Mouse (Mus musculus): Measurements from ENCODE around the gene Uggt1. TPM values are rescaled to one million over a fixed set of nuclear protein-coding genes. Genes with fewer than 3 reads are reported as not detected.

Uggt1 gene
- polyA plus RNA-seq, 1 experiment, result 0.18 TPM

DNA sequence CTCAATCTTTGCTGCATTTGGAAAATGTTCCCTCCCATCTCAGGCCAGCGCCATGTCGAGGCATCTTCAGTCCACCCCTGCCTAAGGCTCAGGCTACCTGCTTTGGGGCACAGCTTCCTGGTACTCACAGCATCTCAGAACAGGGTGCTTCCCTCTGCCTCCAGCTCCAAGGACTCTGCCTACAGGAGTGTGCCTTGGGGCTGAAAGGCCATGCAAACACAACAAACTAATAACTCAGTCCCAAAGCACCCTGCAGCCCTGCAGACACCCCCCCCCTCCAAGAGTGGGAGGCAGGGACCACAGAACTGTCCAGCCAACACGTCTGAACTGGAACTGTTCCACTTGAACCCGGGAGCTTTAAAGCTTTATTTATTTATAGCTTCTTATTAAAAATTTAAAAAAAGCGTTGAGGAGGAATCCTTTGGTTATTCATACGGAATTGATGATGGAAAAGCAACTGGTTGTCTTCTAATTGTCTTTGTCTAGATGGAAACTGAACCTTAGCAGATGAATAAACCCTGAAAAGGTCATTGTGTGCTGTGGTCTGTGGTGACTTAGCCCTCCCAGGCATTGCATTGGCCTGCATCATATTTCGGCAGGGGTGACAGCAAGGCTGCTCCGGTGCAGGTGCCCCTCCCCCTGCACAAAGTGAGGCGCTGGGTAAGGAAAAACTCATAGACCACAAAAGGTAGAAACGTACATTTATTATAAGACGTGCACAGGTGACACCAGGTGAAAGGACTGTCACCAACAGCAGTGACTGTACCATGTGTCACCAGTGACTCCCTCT lies 138.4 kb downstream of the Uggt1 start:
- Histone ChIP-seq H3K9me3 (ENCODE audit: control insufficient read depth, low read length) (peaks cover 3% of the 10 kb centered on the region; the same call in 1 of the 2 replicates), H3K4me3 (replicated peaks) (no peak overlapping the region), H3K27me3 (ENCODE audit: control insufficient read depth) (no peaks in the 10 kb centered on the region), H3K36me3 (ENCODE audit: control insufficient read depth) (peaks cover 68% of the 10 kb centered on the region), H3K4me1 (ENCODE audit: control insufficient read depth) (peaks cover 33% of the 10 kb centered on the region)
- no peak for TF ChIP-seq GATA1 (IDR thresholded peaks at IDR 0.05; ENCODE audit: low read length)
- TF ChIP-seq TAL1 (IDR thresholded peaks at IDR 0.05; ENCODE audit: low read length), result no peak

DNA sequence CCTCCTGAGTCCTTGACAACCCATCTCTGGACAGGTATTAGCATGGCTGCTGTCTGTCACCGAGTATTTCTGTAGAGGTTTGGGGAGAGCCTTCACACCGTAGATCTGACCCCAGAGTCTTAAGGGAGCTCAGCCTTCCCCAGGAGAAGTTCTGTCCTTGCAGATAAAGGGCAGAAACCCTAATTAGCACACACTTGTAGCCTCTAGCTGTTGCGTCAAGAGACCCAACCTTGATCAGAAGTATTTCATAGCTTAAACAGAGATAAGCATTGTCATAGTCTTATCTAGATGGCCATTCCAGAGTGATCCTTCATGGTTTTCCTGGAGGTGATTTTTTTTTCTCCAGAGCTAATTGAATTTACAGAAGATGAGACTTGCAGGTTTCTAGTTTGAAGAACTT lies 144.1 kb downstream of the Uggt1 start:
- TF ChIP-seq TAL1 (IDR thresholded peaks at IDR 0.05; ENCODE audit: low read length) (no peak), GATA1 (IDR thresholded peaks at IDR 0.05; ENCODE audit: low read length) (no peak)
- peaks cover 82% of the 10 kb centered on the region for H3K4me1 ChIP-seq (ENCODE audit: control insufficient read depth)
- no peaks in the 10 kb centered on the region; the same call in 1 of the 2 replicates for H3K9me3 ChIP-seq (ENCODE audit: control insufficient read depth, low read length)
- H3K4me3 ChIP-seq (replicated peaks), result no peak overlapping the region
- H3K36me3 ChIP-seq (ENCODE audit: control insufficient read depth), result peaks cover 100% of the 10 kb centered on the region
- no peaks in the 10 kb centered on the region for H3K27me3 ChIP-seq (ENCODE audit: control insufficient read depth)

DNA sequence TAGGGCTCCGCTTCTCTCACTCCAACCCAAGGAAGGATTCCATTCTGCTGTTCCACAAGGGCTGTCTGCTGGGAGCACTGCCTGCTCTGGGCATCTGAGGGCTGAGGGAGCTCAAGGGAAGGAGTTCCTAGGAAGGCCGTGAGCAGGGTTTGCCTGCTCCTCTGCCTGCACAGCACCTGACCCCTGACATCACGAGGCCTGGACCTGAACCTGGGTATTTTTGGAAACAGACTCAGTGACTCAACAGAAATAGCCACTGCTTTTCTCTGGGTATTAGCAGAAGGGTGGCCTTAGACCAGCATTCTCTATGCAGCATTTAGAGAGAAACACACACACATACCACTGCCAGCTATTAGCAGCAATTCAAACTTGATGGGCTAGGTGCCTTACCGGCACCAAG lies 146.1 kb downstream of the Uggt1 start:
- Histone ChIP-seq H3K27me3 (ENCODE audit: control insufficient read depth) (no peaks in the 10 kb centered on the region), H3K36me3 (ENCODE audit: control insufficient read depth) (peaks cover 100% of the 10 kb centered on the region), H3K4me1 (ENCODE audit: control insufficient read depth) (peaks cover 90% of the 10 kb centered on the region), H3K4me3 (replicated peaks) (no peak overlapping the region), H3K9me3 (ENCODE audit: control insufficient read depth, low read length) (no peaks in the 10 kb centered on the region; the same call in 1 of the 2 replicates)
- TF ChIP-seq GATA1 (IDR thresholded peaks at IDR 0.05; ENCODE audit: low read length) (no peak), TAL1 (IDR thresholded peaks at IDR 0.05; ENCODE audit: low read length) (no peak)

DNA sequence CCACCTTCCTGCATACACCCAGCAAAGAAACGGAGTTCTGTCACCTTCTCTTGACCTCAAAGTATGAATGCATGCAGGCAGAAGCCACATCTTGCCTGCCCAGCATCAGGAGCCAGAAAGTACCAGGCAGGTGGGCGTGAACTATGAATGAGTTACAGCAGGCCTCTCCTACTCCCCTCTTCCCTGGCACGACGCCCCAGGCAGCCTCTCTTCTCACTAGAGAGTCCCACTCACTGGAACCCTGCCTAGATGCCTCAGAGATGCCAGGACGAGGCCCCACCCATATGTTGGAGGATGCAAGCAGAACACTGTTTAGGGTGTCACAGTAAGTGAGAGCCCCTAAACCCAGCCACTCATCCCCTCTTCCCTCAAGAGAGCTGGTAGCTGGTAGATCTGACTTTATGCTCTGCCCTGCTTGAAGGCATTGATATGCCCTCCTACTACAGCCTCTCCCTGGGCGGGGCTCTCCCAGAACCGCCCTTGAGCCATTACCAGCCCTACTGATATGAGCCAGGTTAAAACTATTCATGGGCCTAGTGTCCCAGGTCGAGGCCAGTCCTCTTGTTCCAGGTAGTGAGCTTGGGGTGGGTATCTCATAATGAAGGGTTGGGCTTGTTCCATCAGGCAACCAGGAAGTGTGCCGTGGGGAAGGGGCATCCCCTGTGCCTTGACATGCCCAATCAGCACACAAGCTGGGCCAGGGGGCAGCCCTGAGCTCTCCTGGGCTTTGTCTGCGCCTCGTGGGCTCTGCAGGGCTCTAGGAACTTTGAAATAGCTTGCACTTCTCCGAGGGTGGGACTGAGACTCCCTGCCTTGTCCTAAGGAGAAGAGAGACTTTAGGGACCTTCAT lies 148.9 kb downstream of the Uggt1 start:
- Histone ChIP-seq H3K9me3 (ENCODE audit: control insufficient read depth, low read length) (no peaks in the 10 kb centered on the region), H3K27me3 (ENCODE audit: control insufficient read depth) (no peaks in the 10 kb centered on the region), H3K4me3 (replicated peaks) (peak overlapping the region; percentile 49), H3K4me1 (ENCODE audit: control insufficient read depth) (peaks cover 99% of the 10 kb centered on the region), H3K36me3 (ENCODE audit: control insufficient read depth) (peaks cover 100% of the 10 kb centered on the region)
- no peak for TF ChIP-seq TAL1 (IDR thresholded peaks at IDR 0.05; ENCODE audit: low read length)
- peak; percentile 57; the same call in 1 of the 2 replicates for TF ChIP-seq GATA1 (IDR thresholded peaks at IDR 0.05; ENCODE audit: low read length)

DNA sequence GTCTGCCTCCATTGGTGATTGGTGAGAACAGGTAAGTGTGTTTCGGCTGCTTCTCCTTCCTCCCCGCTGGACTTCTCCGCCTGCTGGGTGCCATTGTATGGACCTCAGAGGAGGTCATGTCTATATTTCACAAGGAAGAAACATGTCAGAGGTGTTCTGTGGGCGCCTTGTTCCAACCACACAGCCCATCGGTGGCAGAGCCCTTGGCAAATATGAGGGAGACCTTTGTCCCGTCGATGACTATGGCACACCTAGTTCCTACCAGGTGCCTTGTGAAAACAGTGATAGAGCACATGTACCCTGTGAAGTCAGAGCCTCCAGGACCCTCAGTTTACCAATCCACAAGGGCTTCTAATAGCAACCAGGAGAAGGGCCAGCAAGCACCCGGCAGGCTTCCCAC lies 150.8 kb downstream of the Uggt1 start:
- Histone ChIP-seq H3K4me3 (replicated peaks) (no peak overlapping the region), H3K9me3 (ENCODE audit: control insufficient read depth, low read length) (no peaks in the 10 kb centered on the region), H3K4me1 (ENCODE audit: control insufficient read depth) (peaks cover 99% of the 10 kb centered on the region), H3K27me3 (ENCODE audit: control insufficient read depth) (no peaks in the 10 kb centered on the region), H3K36me3 (ENCODE audit: control insufficient read depth) (peaks cover 100% of the 10 kb centered on the region)
- TF ChIP-seq TAL1 (IDR thresholded peaks at IDR 0.05; ENCODE audit: low read length), result no peak
- TF ChIP-seq GATA1 (IDR thresholded peaks at IDR 0.05; ENCODE audit: low read length), result no peak

DNA sequence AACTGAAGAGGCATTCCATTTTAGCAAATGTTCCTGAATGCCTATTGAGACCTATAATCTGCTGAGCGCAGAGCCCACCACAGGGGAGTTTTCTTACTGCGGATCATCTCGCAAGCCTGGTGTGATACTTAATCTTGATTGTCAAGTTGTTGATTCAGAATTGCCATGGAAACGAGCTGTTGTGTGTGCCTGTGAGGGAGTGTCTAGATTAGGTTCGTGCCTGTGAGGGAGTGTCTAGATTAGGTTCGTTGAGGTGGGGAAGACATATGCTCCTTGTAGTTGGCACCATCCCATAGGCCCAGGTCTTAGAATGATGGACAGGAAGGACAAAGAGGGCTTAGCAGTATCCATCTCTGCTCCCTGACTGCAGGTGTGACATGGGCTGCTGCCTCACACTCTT lies 153.3 kb downstream of the Uggt1 start:
- no peaks in the 10 kb centered on the region for H3K9me3 ChIP-seq (ENCODE audit: control insufficient read depth, low read length)
- TF ChIP-seq GATA1 (IDR thresholded peaks at IDR 0.05; ENCODE audit: low read length), result peak; percentile 100
- TF ChIP-seq TAL1 (IDR thresholded peaks at IDR 0.05; ENCODE audit: low read length), result peak; percentile 99
- H3K4me1 ChIP-seq (ENCODE audit: control insufficient read depth), result peaks cover 99% of the 10 kb centered on the region
- H3K36me3 ChIP-seq (ENCODE audit: control insufficient read depth), result peaks cover 100% of the 10 kb centered on the region
- H3K27me3 ChIP-seq (ENCODE audit: control insufficient read depth), result no peaks in the 10 kb centered on the region
- H3K4me3 ChIP-seq (replicated peaks), result peak overlapping the region; percentile 55

DNA sequence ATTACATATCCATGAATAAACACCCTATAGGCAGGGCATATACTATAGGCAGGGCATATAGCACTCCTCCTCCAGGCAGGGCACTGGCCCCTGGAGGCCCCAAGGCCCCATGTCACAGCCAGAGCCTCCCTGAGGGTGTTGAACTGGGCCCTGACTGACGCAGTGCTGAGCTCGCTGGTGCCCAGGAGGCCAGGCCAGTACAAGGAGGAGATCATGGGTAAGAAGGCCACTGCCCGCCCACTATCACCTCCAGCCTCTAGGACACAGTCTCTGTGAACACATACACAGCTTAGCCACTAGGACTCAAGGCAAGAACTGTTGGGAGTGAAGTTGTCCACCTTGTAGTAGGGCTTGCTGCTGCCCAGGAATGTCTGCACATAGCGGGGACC lies 153.8 kb downstream of the Uggt1 start:
- Histone ChIP-seq H3K36me3 (ENCODE audit: control insufficient read depth) (peaks cover 100% of the 10 kb centered on the region), H3K4me1 (ENCODE audit: control insufficient read depth) (peaks cover 97% of the 10 kb centered on the region), H3K9me3 (ENCODE audit: control insufficient read depth, low read length) (no peaks in the 10 kb centered on the region), H3K27me3 (ENCODE audit: control insufficient read depth) (no peaks in the 10 kb centered on the region), H3K4me3 (replicated peaks) (peak overlapping the region; percentile 55)
- TF ChIP-seq TAL1 (IDR thresholded peaks at IDR 0.05; ENCODE audit: low read length) (no peak), GATA1 (IDR thresholded peaks at IDR 0.05; ENCODE audit: low read length) (no peak)

Other genes with a start within 250 kb of the Uggt1 start
- 19.5 and 20.5 TPM in 2 replicates for gene Hs6st1, start 176.3 kb downstream of the Uggt1 start, polyA plus RNA-seq (2012)
- gene Neurl3, start 30.0 kb upstream of the Uggt1 start, polyA plus RNA-seq (2012), result 0.02 and 0.03 TPM in 2 replicates
- gene Arid5a, start 63.0 kb upstream of the Uggt1 start, polyA plus RNA-seq (2012), result 0.18 and 0.29 TPM in 2 replicates
- gene Kansl3, start 124.5 kb upstream of the Uggt1 start, polyA plus RNA-seq (2012), result 1.1 and 1.2 TPM in 2 replicates
- not detected in 2 replicates for gene Fer1l5, start 127.6 kb upstream of the Uggt1 start, polyA plus RNA-seq (2012)
- 0.15 and 0.29 TPM in 2 replicates for gene Lman2l, start 200.6 kb upstream of the Uggt1 start, polyA plus RNA-seq (2012)
- gene Cnnm4, start 226.9 kb upstream of the Uggt1 start, polyA plus RNA-seq (2012), result 0.25 and 0.27 TPM in 2 replicates